Mouse (Mus musculus) gastrocnemius, postnatal 36 days (tissue): ENCODE data around the gene Rhpn2. TPM values are rescaled to one million over a fixed set of nuclear protein-coding genes. Genes with fewer than 3 reads are reported as not detected.

ENCODE experiments used
- DNase-seq, 2 experiments: peaks; one replicate each; pipeline ENCODE4 v3.0.0; 2022
- intact Hi-C: fragments of 180-260 bp; cut with DNase I; formaldehyde crosslinking; loops from one replicate; pipeline ENCODE4 v1.15.1; 2025
- total RNA-seq, 2 experiments: library from RNA; stranded (reverse); gene quantifications; 2 replicates each; pipeline ENCODE4 v1.2.3; 2021

The Rhpn2 gene
- total RNA-seq, 2 experiments from 2014 or later: 0.99 to 1.1 TPM

DNA sequence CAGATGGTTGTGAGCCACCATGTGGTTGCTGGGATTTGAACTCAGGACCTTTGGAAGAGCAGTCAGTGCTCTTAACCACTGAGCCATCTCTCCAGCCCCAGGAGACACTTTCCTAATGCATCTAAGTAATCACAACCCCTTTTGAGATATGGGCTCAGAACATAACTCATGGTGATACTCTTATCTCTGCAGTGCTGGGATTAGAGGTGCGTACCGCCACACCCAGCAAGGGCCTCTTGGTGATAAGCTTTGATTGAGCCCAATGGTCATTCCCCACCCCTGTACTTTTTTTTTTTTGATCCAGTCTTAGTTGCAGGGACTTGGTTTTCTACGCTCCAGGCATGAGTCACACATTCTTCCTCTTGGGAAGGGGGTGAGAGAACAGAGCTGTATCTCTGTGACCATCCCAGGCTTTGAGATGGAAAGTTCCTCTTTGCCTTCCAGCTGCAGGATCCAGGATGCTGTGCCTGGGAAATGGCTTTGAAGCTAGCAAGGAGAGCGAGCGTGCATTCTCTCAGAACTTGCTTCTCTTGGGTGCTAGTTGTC, 10.9 kb downstream of the Rhpn2 start:
- intact Hi-C loops: no loop called here
- no peak for DNase-seq

DNA sequence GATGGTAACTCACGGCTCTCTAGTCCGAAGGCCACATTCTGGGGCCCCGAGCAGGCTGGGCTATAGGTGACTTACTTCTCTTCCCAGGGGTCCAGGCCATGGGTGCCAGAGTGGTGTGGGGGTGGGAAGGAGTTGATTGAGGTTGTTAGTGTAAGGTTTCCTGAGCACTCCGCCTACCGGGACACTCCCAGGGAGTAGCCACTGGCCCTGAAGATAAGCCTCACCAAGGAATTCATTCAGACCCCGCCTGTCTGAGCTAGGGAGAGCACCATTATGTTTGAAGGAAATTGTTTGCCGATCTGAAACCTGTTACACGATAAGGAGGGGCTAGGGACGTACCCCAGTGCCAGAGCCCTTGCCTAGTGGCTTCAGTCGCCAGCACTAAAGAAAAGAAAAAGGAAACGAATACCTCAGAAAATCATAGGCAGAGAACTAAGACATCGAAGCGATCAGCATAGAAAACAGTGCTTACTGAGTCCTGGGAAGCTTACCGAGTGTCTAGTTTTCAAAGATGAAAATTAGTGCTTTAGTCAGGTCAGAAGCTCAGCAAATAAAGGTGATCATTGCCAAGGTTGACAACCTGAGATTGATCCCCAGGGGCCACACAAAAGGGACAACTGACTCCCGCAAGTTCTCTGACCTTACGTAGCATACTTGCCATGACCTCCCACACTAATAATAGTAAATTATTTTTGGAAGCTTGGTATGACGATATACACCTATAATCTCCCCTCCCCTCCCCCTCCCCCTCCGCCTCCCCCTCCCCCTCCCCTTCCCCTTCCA, 14.1 kb downstream of the Rhpn2 start:
- no peak for DNase-seq
- intact Hi-C loops: no loop called here

DNA sequence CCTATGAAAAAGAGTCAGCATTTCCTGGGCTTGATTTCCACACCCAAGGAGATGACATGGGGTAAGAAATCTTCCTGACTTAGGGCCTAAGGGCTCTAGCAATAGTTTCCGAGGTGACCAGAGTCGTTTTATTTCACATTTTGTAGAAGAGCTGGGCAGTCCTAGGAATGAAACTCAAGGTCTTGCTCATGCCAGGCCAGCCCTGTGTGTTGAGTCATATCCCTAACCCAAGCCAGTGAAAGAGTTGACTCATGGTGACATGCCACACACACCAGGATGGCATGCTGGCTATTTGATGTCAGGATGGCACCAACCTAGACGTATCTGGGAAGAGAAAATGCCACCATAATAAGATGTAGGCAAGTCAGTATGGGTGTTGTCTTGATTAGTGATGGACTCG, 15.1 kb downstream of the Rhpn2 start:
- no peak for DNase-seq
- intact Hi-C loops: no loop called here

DNA sequence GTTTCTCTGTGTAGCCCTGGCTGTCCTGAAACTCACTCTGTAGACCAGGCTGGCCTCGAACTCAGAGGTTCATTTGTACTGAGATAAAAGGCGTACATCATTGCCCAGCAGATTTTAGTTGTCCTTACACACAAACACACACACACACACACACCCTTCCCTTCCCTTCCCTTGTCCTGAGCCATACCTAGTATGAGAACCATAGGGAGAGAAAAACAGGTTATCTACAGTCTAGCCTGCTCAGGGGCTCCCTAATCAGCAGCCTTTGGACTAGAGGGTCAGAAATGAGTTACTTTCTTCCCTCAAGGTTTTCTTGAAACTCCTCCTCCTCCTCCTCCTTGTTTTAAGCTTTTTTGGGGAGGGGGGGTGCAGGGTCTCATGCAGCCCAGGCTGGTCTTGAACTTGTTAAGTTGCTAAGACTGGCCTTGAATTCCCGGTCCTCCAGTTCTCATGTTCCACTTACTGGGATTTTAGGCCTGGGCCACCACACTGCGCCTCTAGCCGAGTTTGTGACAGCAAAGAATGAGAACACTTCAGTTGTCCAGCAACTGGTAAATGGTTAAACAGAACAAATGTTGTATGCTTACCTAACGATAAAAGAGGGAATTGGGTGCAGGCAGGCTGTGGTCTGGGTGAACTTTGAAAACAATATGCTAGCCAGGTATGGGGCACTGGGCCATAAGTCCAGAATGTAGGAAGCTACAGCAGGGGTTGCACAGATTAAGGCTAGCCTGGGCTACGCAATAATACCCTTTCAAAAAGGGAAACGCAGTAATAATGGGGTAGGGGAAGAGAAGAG, 16.1 kb downstream of the Rhpn2 start:
- no peak for DNase-seq
- intact Hi-C loops: no loop called here

DNA sequence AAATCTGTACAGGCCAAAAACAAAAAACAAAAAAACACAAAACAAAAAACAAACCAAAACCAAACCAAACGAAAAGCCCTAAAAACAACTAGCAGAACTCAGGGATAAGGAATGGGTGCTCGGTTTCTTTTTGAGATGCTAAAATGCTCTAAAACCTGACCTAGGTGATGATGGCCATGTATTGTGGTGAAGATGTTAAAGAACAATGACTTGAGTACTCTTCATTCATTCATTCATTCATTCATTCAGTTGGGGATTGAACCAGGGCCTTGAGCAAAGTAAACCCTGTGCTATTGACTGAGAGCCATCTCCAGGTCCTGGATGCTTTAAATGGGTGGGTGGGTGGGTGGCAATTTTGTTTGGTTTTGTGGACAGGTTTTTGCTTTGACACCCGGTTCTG, 17.2 kb downstream of the Rhpn2 start:
- no peak for DNase-seq
- intact Hi-C loops: no loop called here

DNA sequence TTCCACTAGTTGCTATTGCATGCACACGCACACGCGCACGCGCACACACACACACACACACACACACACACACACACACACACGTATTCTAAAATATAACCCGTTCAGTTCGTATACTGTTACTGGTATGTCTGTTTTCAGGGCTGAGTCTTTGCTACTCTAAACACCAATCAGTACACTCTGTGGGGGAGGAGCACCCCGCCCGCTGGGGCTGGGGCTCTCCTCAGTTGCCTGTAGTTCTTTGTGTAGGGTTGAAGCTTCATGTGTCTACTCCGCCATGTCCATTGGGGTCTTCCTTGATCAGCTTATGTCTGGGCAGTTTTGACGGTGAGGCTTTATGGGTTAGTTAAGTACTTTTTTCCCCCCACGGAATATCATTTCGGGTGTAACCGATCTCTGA, 19.3 kb downstream of the Rhpn2 start:
- intact Hi-C loops: no loop called here
- DNase-seq: no peak

DNA sequence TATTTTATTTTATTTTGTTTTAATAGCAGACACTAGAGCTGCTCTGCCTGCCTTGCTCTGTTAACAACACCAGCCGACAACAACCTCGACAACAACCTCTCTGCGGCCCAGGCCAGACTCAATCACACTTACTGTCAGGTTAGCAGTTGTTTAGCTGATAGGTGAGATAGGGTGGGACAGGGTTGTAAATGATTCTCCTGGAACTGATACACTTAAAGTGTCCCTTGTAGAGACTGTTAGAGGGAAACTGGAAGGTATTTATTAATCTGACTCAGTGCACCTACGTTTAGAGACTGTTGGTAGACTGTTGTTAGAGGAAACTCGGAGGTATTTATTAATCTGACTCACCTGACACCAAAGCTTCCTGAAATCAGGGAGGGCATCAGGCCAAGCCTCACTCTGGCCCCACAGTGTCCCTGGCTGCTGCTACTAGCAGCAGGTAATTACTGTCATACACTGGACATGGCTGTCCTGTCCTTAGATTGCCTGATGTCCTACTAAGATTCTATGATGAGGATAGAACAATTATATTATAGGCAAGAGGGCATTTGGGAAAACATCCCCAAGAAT, 21.4 kb downstream of the Rhpn2 start:
- intact Hi-C loops: no loop called here
- no peak for DNase-seq

DNA sequence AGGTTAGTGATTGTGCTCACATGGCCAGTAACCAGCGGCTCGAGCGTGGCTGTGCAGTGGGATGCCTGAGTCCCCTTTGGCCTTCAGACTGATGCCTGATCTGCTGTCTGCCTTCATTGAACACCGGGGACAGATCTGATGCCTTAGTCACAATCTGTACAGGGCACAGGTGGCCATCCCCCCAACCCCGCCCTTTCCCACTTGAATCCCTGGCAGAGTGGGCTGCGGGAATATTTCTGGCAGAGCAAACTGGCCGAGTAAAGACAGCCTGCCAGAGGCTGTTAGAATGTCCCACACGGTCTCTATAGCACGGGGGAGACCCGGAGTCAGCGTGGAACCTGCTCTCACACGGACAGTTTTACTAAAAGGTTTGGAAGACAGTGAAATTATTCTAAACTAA, 23.7 kb downstream of the Rhpn2 start:
- intact Hi-C loops: no loop called here
- DNase-seq: no peak

DNA sequence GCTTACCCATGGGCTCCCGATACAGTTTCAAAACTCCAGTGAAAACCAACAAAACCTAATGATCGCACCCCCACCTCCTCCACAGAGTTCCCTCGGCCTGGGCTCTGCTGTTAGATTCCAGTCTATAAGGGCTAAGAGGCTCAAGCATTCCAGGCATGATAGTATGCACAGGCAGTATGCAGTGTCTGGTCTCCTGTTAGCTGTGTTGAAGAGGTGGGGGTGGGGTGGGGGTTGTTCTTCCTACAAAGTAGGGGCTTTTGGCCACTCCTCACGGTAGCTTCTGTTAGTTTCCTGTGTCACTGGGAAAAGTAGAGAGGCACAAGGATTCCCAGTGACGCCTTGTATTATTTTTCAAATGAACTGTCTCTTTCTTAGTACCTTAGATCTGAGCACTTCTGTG, 28.3 kb downstream of the Rhpn2 start:
- intact Hi-C loops: no loop called here
- no peak for DNase-seq

DNA sequence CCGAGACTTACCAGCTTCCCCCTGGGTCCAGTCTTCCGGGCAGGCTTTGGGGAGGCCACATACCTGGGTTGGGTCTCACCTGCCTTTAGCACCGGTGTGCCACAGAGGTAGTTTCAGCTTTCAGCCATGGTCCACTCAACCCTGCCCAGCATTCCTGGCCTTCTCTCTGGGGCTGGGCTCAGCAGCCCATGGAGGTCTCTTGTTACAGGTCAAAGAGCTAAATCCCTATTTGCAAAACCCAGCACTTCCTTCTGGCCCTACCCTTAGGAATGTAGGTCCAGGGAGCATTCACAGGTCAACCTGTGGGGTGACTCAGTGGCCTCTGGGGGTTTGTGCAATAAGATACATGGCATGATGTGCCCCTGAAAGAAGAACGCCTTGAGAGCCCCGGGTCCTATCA, 28.9 kb downstream of the Rhpn2 start:
- no peak for DNase-seq
- intact Hi-C loops: no loop called here

DNA sequence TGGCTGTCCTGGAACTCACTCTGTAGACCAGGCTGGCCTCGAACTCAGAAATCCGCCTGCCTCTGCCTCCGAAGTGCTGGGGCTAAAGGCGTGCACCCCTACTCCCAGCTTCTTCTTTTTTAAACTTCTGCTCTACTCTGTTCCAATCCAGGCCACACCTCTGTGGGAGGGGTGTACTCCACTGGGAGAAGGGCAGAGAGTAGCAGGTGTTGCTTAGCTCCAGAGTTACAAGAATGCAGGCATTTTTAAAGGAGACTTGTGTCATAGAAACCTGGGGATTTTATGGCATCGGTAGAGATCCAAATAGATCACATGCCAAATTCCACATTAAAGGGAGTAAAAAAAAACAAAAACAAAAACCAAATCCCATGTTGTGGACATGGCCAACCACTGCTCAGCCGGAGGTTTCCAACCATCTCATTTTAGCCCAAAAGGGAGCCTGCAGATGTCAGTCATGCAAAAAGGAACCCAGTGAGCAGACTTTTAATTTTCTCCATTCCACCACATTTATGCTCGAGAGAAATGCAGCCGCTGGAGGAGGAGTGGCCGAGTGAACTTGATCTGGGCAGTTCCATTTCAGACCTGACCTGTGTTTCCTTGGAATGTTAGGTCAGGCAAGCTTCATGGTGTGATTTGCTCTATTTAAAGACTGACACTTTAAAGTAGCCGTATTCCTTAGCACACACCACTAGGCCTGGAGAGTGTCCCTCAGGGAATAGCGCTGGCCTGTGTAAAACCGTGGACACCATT, 31.4 kb downstream of the Rhpn2 start:
- no peak for DNase-seq
- intact Hi-C loops: loop anchor here (2.0 kb wide), 1 partner anchor 33 kb away; no protein-coding TSS in a partner anchor

DNA sequence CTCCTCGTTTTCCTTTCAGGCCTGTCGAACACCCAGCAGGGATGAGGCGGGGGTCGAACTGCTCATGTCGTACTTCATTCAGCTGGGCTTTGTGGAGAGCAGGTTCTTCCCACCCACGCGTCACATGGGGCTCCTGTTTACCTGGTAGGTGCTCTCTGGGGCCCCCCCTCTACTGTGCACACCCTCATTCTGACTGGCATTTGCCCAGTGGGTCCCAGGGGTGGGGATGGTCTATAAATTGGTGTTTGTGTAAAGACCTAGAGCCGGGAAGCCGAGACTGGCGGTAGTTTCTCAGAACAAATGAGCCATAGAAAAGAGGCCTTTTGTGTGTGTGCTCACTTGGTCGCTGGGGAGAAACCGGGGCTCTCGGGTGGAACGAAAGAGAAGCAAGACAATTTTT, 37.1 kb downstream of the Rhpn2 start:
- no peak for DNase-seq
- intact Hi-C loops: no loop called here

DNA sequence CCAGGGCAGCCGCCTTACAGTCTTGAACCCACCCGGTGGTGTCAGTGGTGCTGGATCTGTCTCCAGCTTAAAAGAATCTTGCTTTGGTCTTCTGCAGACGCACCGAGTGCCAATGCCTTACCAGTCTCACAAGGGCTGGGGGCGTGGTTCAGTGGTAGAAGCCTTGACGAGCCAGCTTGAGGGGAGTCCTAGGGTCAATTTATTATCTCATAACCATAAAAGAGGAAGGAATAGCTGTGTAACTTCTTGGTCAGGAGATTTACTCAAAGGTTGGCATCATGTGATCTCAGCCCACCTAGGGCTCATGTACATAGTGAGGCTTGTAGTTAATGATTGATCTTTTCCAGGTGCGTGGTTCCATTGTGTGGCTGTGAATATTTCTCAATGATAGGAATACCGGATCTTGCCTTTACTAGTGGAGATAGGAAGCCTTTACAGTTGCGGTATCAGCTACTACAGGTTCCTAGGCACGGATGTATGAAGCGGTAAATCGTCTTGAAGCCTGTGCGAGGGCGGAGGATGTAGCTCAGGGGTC, 38.6 kb downstream of the Rhpn2 start:
- intact Hi-C loops: no loop called here
- no peak for DNase-seq

DNA sequence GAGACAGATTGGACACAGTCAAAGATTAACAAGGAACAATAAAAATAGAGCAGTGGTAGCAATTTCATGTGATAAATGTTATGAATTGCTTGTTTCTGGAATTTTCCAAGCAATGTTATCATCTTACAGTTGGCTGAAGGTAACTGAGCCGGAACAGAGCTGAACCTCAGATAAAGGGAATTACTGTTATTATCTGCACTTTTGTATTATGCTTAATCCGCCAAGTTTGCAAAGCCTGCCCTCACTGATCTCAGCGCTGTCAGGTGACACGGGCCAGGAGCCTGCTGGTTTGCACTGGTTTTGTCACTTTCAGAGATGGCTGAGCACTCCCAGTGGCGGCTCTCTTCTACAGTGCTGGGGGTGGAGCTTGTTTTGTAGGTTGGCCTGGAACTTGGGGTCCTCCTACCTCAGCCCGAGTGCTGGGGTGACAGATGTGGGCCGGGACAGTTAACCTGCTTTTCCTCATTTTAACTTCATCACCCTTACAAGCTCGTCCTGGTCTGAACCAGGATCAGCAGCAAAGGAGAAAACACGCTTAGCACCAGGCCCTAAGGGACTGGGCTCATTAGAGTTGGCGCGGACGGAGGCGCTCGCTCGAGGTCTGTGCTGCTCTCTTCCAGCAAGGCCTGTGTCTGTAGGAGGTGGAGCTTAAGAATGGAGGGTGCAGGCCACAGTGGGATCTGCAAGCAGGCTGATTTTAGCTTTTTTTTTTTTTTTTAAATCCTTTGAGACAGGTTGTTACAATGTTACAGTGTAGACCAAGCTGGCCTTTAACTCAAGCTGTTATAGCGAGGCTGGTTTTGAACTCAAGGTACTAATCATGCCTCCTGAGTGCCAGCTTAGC, 39.4 kb downstream of the Rhpn2 start:
- no peak for DNase-seq
- intact Hi-C loops: no loop called here

DNA sequence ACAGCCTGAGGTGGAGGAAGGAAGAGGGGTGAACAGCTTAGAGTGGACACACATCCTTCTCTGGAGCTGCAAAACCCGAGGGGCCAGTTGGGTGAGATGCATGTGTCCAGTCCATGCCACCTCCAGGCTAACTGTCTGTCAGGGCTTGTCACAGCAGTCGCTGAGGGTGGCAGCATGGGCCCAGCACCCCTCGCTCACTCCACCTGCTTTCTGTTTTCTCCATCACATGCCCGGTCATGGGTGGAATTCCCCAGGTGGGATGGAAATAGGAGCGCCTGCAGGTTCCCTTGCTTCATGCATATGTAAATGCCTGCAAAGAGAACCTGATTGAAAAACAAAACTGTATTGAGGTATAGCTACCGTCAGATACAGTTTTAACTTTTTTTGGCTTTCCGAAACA, 40.3 kb downstream of the Rhpn2 start:
- intact Hi-C loops: no loop called here
- no peak for DNase-seq

DNA sequence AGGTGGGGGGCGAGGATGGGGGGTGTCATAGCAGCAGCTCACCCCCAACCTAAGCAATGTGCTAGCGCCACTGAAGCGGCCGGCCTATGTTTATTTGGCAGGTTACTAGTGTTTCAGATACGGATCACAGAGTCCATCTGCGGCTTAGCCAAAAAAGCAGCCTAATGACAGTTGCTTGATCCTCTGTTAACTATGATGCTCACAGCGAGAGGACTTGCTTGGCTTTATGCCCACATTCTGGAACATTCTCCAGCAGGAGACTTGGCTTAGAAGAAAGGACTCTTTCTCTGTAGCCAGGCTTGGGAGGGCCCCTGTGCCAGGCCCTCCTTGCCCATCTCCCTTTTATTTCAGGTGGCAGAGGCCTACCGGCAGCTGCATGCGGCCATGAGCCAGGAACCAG, 42.7 kb downstream of the Rhpn2 start:
- intact Hi-C loops: no loop called here
- DNase-seq: no peak

DNA sequence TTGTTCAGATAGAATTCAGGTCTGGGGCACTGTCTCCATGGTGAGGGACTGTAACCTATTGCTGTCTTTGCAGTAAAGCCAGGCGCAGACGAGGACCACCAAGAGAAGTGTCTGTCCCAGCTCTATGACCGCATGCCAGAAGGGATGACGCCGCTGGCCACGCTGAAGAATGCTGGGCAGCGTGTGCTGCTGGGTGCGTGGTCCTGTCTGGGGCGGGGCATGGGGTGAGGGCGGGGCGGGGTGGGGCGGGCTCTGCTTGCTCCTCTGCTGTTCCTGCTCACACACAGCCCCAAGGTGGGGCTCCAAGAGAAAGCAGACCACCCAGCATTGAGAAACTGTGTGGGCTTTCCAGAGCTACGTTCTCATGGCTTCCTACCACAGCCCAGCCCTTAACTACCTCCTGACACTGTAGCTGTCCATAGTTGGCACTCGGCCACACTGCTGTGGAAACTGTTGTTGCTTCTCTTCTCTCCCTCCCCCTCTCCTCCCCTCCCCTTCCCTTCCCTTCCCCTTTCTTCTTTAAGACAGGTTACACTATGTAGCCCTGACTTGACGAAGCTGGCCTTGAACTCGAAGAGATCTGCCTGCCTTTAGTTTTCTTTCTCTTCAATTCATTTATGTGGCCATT, 45.6 kb downstream of the Rhpn2 start:
- intact Hi-C loops: no loop called here

DNA sequence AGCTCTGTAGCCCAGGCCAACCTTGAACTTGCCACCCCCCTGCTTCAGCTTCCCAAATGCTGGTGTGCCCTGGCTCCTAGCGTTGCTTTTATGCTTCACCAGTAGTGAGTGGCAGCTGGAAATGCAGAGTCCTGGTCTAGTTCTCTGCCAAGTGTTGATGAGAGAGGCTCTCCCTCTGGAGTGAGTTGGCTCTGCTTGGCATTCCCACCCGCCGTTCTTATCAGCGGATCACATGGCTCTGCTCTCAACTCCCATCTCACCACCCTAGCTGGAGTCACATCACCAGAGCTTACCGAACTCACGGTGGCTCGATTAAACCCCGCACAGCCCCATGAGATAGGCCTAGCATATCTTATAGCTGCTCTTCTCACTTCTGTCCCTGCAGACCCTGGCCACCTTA, 46.4 kb downstream of the Rhpn2 start:
- intact Hi-C loops: no loop called here
- no peak for DNase-seq

More for the DNA sequence above, 45.6 kb downstream of the Rhpn2 start:
- DNase-seq: no peak

DNA sequence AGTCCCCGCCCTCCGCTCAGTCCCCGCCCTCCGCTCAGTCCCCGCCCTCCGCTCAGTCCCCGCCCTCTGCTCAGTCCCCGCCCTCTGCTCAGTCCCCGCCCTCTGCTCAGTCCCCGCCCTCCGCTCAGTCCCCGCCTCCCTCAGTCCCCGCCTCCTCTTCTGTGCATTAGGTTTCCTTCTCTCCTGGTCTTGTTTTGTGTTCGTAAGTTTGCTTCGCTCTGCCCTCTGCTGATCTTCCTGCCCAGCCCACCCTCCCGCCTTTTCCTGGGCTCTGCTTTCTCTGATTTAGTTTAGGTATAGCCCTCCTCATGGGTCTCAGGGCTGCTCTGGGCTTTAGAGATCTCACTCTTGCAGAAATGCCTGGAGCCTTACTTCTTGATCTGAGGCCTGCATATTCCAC, 47.9 kb downstream of the Rhpn2 start:
- no peak for DNase-seq
- intact Hi-C loops: no loop called here
